Mouse (Mus musculus) liver, embryonic 15.5 days (tissue): ENCODE data around the gene Pbp2. TPM values are rescaled to one million over a fixed set of nuclear protein-coding genes. Genes with fewer than 3 reads are reported as not detected.

Experiments used
- ATAC-seq: fragments of 200-750 bp; cut with Nextera tagmentation; 2 replicates; pipeline ENCODE4 v1.8.0; 2017; ENCODE audit warnings: moderate number of reproducible peaks, mild to moderate bottlenecking, moderate library complexity; ENCODE audit not compliant: insufficient read depth
- H3K27ac ChIP-seq: fragments of 300-500 bp; sonication (generic); replicated peaks from 2 replicates; pipeline ENCODE4 v1.5.1; 2015; ENCODE audit warnings: mild to moderate bottlenecking, inconsistent platforms
- H3K27me3 ChIP-seq: fragments of 300-500 bp; sonication (generic); 2 replicates; pipeline ENCODE4 v1.6.1; 2015; ENCODE audit warnings: mild to moderate bottlenecking, inconsistent platforms
- H3K36me3 ChIP-seq: fragments of 300-500 bp; sonication (generic); replicated peaks from 2 replicates; pipeline ENCODE4 v1.6.1; 2015; ENCODE audit warnings: moderate library complexity, mild to moderate bottlenecking, inconsistent platforms
- H3K4me1 ChIP-seq: fragments of 300-500 bp; sonication (generic); replicated peaks from 2 replicates; pipeline ENCODE4 v1.6.1; 2015; ENCODE audit warnings: inconsistent platforms
- H3K4me2 ChIP-seq: fragments of 300-500 bp; sonication (generic); 2 replicates; pipeline ENCODE4 v1.6.1; 2015; ENCODE audit warnings: moderate library complexity, mild to moderate bottlenecking, inconsistent platforms
- H3K4me3 ChIP-seq: fragments of 300-500 bp; sonication (generic); replicated peaks from 2 replicates; pipeline ENCODE4 v1.5.1; 2015; ENCODE audit warnings: mild to moderate bottlenecking, inconsistent platforms
- H3K9ac ChIP-seq: fragments of 300-500 bp; sonication (generic); 2 replicates; pipeline ENCODE4 v1.6.1; 2015; ENCODE audit warnings: moderate library complexity, mild to moderate bottlenecking, inconsistent platforms
- H3K9me3 ChIP-seq: fragments of 300-500 bp; sonication (generic); replicated peaks from 2 replicates; pipeline ENCODE4 v1.6.1; 2016; ENCODE audit warnings: inconsistent platforms
- WGBS: fragments of 180-500 bp; shearing (Covaris S2); methylation state at CpG from one replicate; pipeline ENCODE4 v1.1.7; 2015; ENCODE audit warnings: mixed read lengths; ENCODE audit not compliant: insufficient replicate concordance; 5-methylcytosine and 5-hydroxymethylcytosine counted together
- polyA plus RNA-seq: library from polyadenylated mRNA; unstranded; fragments of >200 nt; fragmentation: Nextera tagmentation; extraction: Ambion mirVana; gene quantifications from 2 replicates; pipeline ENCODE4 v1.2.1, GENCODE M21; 2015

Pbp2 gene
- polyA plus RNA-seq, 1 experiment from 2014 or later = not detected

- H3K4me2 ChIP-seq = no peak overlapping the region
- H3K36me3 ChIP-seq = no peaks in the 10 kb centered on the region
- no peak overlapping the region for H3K9ac ChIP-seq
- peaks cover 30% of the 10 kb centered on the region for H3K27me3 ChIP-seq
- peaks cover 11% of the 10 kb centered on the region; the same call in 1 of the 2 replicates for H3K4me1 ChIP-seq
- H3K4me3 ChIP-seq = no peak overlapping the region
- 19% methylated on average over 9 of the region's 9 CpGs for WGBS
- H3K27ac ChIP-seq = no peak overlapping the region
- ATAC-seq = no peak
- no peaks in the 10 kb centered on the region for H3K9me3 ChIP-seq
Measured at GRCm38 (mm10) chr6:135324686-135325300, 14.6 kb upstream of the Pbp2 start.

- H3K9ac ChIP-seq = no peak overlapping the region
- H3K27me3 ChIP-seq = peaks cover 30% of the 10 kb centered on the region
- no peak overlapping the region for H3K4me3 ChIP-seq
- H3K4me2 ChIP-seq = no peak overlapping the region
- no peaks in the 10 kb centered on the region for H3K9me3 ChIP-seq
- peaks cover 11% of the 10 kb centered on the region; the same call in 1 of the 2 replicates for H3K4me1 ChIP-seq
- no peaks in the 10 kb centered on the region for H3K36me3 ChIP-seq
- no peak for ATAC-seq
- H3K27ac ChIP-seq = no peak overlapping the region
- 19% methylated on average over 3 of the region's 3 CpGs for WGBS
Measured at GRCm38 (mm10) chr6:135324111-135324510, 13.9 kb upstream of the Pbp2 start.

- ATAC-seq = peak; percentile 44; the same call in 1 of the 2 replicates
- H3K9ac ChIP-seq = no peak overlapping the region
- no peaks in the 10 kb centered on the region for H3K9me3 ChIP-seq
- H3K4me2 ChIP-seq = peak overlapping the region; percentile 20; the same call in 1 of the 2 replicates
- peaks cover 30% of the 10 kb centered on the region for H3K27me3 ChIP-seq
- H3K4me3 ChIP-seq = no peak overlapping the region
- no peaks in the 10 kb centered on the region for H3K36me3 ChIP-seq
- H3K27ac ChIP-seq = no peak overlapping the region
- peaks cover 11% of the 10 kb centered on the region; the same call in 1 of the 2 replicates for H3K4me1 ChIP-seq
- WGBS = 8% methylated on average over 16 of the region's 16 CpGs
Measured at GRCm38 (mm10) chr6:135323311-135323982, 13.2 kb upstream of the Pbp2 start.

- Histone ChIP-seq H3K36me3 (no peaks in the 10 kb centered on the region), H3K4me2 (no peak overlapping the region), H3K4me1 (peaks cover 11% of the 10 kb centered on the region; the same call in 1 of the 2 replicates), H3K9ac (no peak overlapping the region), H3K27me3 (peaks cover 30% of the 10 kb centered on the region), H3K9me3 (no peaks in the 10 kb centered on the region), H3K27ac (no peak overlapping the region), H3K4me3 (no peak overlapping the region)
- ATAC-seq = no peak
- WGBS = 47% methylated on average over 7 of the region's 7 CpGs
Measured at GRCm38 (mm10) chr6:135322749-135323148, 12.5 kb upstream of the Pbp2 start.

- H3K4me2 ChIP-seq = no peak overlapping the region
- H3K9ac ChIP-seq = no peak overlapping the region
- WGBS = 72% methylated on average over 5 of the region's 5 CpGs
- H3K4me3 ChIP-seq = no peak overlapping the region
- 0 out of 2 replicates have a peak, but pooled peaks cover 5% of the 10 kb centered on the region for H3K4me1 ChIP-seq
- no peak for ATAC-seq
- peaks cover 18% of the 10 kb centered on the region for H3K27me3 ChIP-seq
- H3K9me3 ChIP-seq = no peaks in the 10 kb centered on the region
- no peak overlapping the region for H3K27ac ChIP-seq
- H3K36me3 ChIP-seq = no peaks in the 10 kb centered on the region
Measured at GRCm38 (mm10) chr6:135319431-135319933, 9.3 kb upstream of the Pbp2 start.

GRCm38 (mm10) chr6:135316141-135316540 is 5.9 kb upstream of the Pbp2 start:
- no peaks in the 10 kb centered on the region for H3K4me1 ChIP-seq
- no peaks in the 10 kb centered on the region for H3K9me3 ChIP-seq
- no peak overlapping the region for H3K9ac ChIP-seq
- H3K4me2 ChIP-seq = no peak overlapping the region
- no peaks in the 10 kb centered on the region for H3K27me3 ChIP-seq
- WGBS = 46% methylated on average over 2 of the region's 2 CpGs
- H3K27ac ChIP-seq = no peak overlapping the region
- H3K4me3 ChIP-seq = no peak overlapping the region
- ATAC-seq = no peak
- no peaks in the 10 kb centered on the region for H3K36me3 ChIP-seq

- Histone ChIP-seq H3K36me3 (no peaks in the 10 kb centered on the region), H3K9ac (no peak overlapping the region), H3K9me3 (no peaks in the 10 kb centered on the region), H3K4me1 (no peaks in the 10 kb centered on the region), H3K4me3 (no peak overlapping the region), H3K27ac (no peak overlapping the region), H3K27me3 (no peaks in the 10 kb centered on the region), H3K4me2 (no peak overlapping the region)
- WGBS = 70% methylated on average over 9 of the region's 9 CpGs
- no peak for ATAC-seq
Measured at GRCm38 (mm10) chr6:135313981-135314380, 3.8 kb upstream of the Pbp2 start.

GRCm38 (mm10) chr6:135312038-135312437 is 1.8 kb upstream of the Pbp2 start:
- Histone ChIP-seq H3K27me3 (no peaks in the 10 kb centered on the region), H3K4me1 (no peaks in the 10 kb centered on the region), H3K36me3 (no peaks in the 10 kb centered on the region), H3K9ac (no peak overlapping the region), H3K9me3 (no peaks in the 10 kb centered on the region), H3K27ac (no peak overlapping the region), H3K4me3 (no peak overlapping the region), H3K4me2 (no peak overlapping the region)
- 72% methylated on average over 5 of the region's 5 CpGs for WGBS
- no peak for ATAC-seq

GRCm38 (mm10) chr6:135304576-135305260 is 5.5 kb downstream of the Pbp2 start:
- WGBS = 47% methylated on average over 7 of the region's 7 CpGs
- Histone ChIP-seq H3K27me3 (no peaks in the 10 kb centered on the region), H3K36me3 (no peaks in the 10 kb centered on the region), H3K4me2 (no peak overlapping the region), H3K9ac (no peak overlapping the region), H3K4me1 (peaks cover 5% of the 10 kb centered on the region; the same call in 1 of the 2 replicates), H3K4me3 (no peak overlapping the region), H3K9me3 (no peaks in the 10 kb centered on the region), H3K27ac (no peak overlapping the region)
- no peak for ATAC-seq

- peak; percentile 68 for ATAC-seq
- H3K4me3 ChIP-seq = no peak overlapping the region
- no peak overlapping the region for H3K27ac ChIP-seq
- peaks cover 5% of the 10 kb centered on the region; the same call in 1 of the 2 replicates for H3K4me1 ChIP-seq
- no peaks in the 10 kb centered on the region for H3K27me3 ChIP-seq
- no peaks in the 10 kb centered on the region for H3K9me3 ChIP-seq
- H3K4me2 ChIP-seq = no peak overlapping the region
- WGBS = 38% methylated on average over 10 of the region's 10 CpGs
- H3K36me3 ChIP-seq = no peaks in the 10 kb centered on the region
- no peak overlapping the region for H3K9ac ChIP-seq
Measured at GRCm38 (mm10) chr6:135302421-135303125, 7.6 kb downstream of the Pbp2 start.
